Mouse (Mus musculus) limb, embryonic 11.5 days (tissue): ENCODE measurements around the gene Tradd. TPM values are rescaled to one million over a fixed set of nuclear protein-coding genes. Genes with fewer than 3 reads are reported as not detected.
A peak's percentile ranks its signal among the peaks of the same experiment; 100 is the strongest.
"Not testable (repeated sequence)": the region's sequence is repeated elsewhere in the genome, so short reads cannot be mapped to it uniquely, and the experiment has no call there.

Experiments
- ATAC-seq: fragments of 200-750 bp; cut with Nextera tagmentation; 2 replicates; pipeline ENCODE4 v1.8.0; 2017; ENCODE audit warnings: low read depth; ENCODE audit not compliant: insufficient number of reproducible peaks, low FRiP score, low TSS enrichment
- DNase-seq: peaks from one replicate; pipeline ENCODE4 v3.0.0-alpha.2; 2015; ENCODE audit warnings: low spot score
- H3K27ac ChIP-seq: fragments of 300-500 bp; sonication (generic); replicated peaks from 2 replicates; pipeline ENCODE4 v1.5.1; 2014; ENCODE audit warnings: low read depth, mild to moderate bottlenecking, low read length
- H3K27me3 ChIP-seq: fragments of 300-500 bp; sonication (generic); 2 replicates; pipeline ENCODE4 v1.6.1; 2014; ENCODE audit warnings: mild to moderate bottlenecking, low read length, mixed read lengths; ENCODE audit not compliant: control insufficient read depth, insufficient read depth
- H3K36me3 ChIP-seq: fragments of 300-500 bp; sonication (generic); 2 replicates; pipeline ENCODE4 v1.6.1; 2014; ENCODE audit warnings: mild to moderate bottlenecking, low read length, moderate library complexity, mixed read lengths; ENCODE audit not compliant: control insufficient read depth, insufficient read depth
- H3K4me1 ChIP-seq: fragments of 300-500 bp; sonication (generic); 2 replicates; pipeline ENCODE4 v1.6.1; 2014; ENCODE audit warnings: low read length, mixed read lengths; ENCODE audit not compliant: control insufficient read depth, insufficient read depth
- H3K4me2 ChIP-seq: fragments of 300-500 bp; sonication (generic); 2 replicates; pipeline ENCODE4 v1.6.1; 2014; ENCODE audit warnings: low read depth, mild to moderate bottlenecking, moderate library complexity; ENCODE audit not compliant: severe bottlenecking
- H3K4me3 ChIP-seq: fragments of 300-500 bp; sonication (generic); 2 replicates; pipeline ENCODE4 v1.5.1; 2014; ENCODE audit warnings: low read depth, low read length
- H3K9ac ChIP-seq: fragments of 300-500 bp; sonication (generic); 2 replicates; pipeline ENCODE4 v1.6.1; 2014; ENCODE audit warnings: mild to moderate bottlenecking, low read length
- H3K9me3 ChIP-seq: fragments of 300-500 bp; sonication (generic); 2 replicates; pipeline ENCODE4 v1.6.1; 2016; ENCODE audit warnings: low read length; ENCODE audit not compliant: control insufficient read depth
- WGBS: fragments of 180-500 bp; shearing (Covaris S2); extraction: QIAGEN DNeasy Blood & Tissue Kit; methylation state at CpG from one replicate; pipeline ENCODE4 v1.1.7; 2014; 5-methylcytosine and 5-hydroxymethylcytosine counted together
- polyA plus RNA-seq: library from polyadenylated mRNA; unstranded; fragments of >200 nt; fragmentation: Nextera tagmentation; extraction: Ambion mirVana; gene quantifications from 2 replicates; pipeline ENCODE4 v1.2.1, GENCODE M21; 2014

Tradd gene
- polyA plus RNA-seq, 1 experiment from 2014 or later, result 11.1 TPM

DNA sequence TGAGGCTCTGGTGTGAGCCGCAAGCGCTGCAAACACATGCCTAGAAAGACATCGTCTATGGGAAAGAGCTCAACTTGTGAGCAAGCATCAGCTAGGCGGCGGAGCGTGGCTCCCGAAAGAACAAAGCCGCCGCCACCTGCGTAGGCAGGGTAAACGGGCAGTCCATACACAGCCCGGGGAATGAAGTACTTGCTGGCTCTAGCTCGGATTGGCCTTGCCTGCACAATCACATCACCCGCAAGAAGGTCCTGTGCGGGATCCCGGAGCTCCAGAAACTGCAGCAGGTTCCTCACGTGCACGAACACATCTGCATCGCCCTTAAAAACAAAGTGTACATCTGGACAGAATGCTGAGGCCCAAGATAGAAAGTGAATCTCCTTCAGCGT is 10.7 kb downstream of the Tradd start:
- no peak overlapping the region for H3K27ac ChIP-seq
- 39% methylated on average over 20 of the region's 20 CpGs for WGBS
- no peaks in the 10 kb centered on the region for H3K9me3 ChIP-seq
- peak overlapping the region; percentile 61 for H3K4me3 ChIP-seq
- peaks cover 14% of the 10 kb centered on the region for H3K36me3 ChIP-seq
- H3K9ac ChIP-seq, result no peak overlapping the region
- peaks cover 21% of the 10 kb centered on the region for H3K27me3 ChIP-seq
- no peak for DNase-seq
- H3K4me1 ChIP-seq, result peaks cover 6% of the 10 kb centered on the region
- H3K4me2 ChIP-seq, result peak overlapping the region; percentile 98
- peak; percentile 14; the same call in 1 of the 2 replicates for ATAC-seq

DNA sequence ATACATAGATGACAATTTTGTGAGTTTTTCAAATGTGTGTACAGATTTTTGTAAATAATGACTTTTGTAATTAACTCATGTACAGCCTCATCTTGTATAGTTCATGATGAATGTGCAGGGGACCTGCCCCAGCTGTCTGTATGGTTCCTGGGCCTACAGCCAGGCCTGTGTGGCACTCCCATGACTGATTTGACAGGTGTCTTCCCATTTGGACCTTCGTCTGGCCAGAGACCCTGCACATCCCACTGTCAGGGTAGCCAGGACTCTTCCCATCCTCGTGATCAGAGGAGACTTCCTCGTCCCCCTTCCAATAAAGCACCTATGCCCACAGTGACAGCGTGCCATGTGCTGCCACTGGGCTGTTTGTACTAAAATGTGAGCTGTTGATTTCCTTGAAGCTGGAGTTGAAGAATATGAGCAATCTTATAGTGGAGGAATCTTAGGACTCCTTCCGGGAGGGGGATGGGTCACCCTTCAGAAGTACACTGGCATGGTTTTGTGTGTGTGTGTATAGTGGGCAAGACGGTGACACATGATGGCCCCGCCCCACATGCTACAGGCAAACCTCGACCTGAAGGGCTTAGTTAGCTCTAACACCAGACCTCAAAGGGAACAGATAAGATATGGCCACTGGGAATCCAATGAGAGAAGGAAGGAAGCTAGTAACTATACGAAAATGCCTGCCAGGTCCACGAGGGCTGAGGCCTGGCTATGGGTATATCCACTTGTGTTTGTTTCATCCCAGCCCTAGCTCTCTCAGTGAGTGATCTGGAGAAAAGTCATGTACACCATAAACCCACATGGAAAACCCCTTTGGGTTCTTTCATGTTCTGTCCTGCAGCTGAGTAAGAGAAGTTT is 11.5 kb downstream of the Tradd start:
- DNase-seq (no peak), ATAC-seq (no peak)
- H3K4me2 ChIP-seq, result no peak overlapping the region
- no peak overlapping the region for H3K4me3 ChIP-seq
- no peak overlapping the region for H3K9ac ChIP-seq
- peaks cover 16% of the 10 kb centered on the region for H3K36me3 ChIP-seq
- no peak overlapping the region for H3K27ac ChIP-seq
- 88% methylated on average over 10 of the region's 10 CpGs for WGBS
- peaks cover 12% of the 10 kb centered on the region for H3K27me3 ChIP-seq
- H3K9me3 ChIP-seq, result no peaks in the 10 kb centered on the region
- peaks cover 5% of the 10 kb centered on the region; the same call in 1 of the 2 replicates for H3K4me1 ChIP-seq

DNA sequence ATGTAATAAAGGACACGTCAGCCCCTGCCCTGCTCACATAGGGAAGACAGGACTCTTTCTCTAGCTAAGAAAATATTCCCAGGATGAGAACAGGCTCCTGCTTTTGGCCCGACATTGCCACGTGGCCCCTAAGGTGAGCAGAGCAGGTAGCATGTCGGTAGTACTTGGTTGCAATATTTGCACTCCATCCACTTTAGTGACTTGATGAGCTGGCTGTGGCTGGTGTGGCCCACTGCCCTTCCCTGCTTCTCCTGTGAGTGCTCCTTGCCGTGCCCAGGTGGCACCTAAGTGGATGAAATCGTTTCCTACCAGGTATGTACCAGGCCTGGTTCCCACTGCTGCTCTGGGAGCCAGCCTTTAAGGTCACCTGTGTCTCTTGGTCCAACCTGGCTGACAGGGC is 12.5 kb downstream of the Tradd start:
- no peak for DNase-seq
- no peak overlapping the region for H3K27ac ChIP-seq
- no peak overlapping the region for H3K4me3 ChIP-seq
- H3K4me1 ChIP-seq, result peaks cover 5% of the 10 kb centered on the region; the same call in 1 of the 2 replicates
- no peak for ATAC-seq
- no peaks in the 10 kb centered on the region for H3K9me3 ChIP-seq
- no peak overlapping the region for H3K9ac ChIP-seq
- H3K27me3 ChIP-seq, result peaks cover 7% of the 10 kb centered on the region; the same call in 1 of the 2 replicates
- 96% methylated on average over 6 of the region's 6 CpGs for WGBS
- no peak overlapping the region for H3K4me2 ChIP-seq
- H3K36me3 ChIP-seq, result peaks cover 16% of the 10 kb centered on the region

DNA sequence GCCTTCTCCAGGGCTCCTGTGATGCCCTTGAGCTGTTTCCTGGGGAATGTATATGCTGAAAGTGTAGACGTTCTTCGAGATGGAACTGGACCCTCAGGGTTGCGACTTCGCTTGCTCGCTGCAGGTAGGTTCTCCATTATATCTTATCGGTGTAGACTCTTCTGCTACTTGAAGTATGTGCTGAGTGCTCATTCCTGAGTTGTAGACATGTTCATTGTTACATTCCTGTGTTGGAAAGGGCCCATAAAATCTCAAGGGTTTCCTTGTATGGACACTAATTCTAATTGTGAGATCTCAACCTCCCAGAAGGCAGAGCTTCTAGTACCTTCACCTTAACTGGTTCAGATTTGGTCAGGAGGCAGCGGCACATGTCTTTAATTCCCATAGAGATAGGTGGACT is 23.4 kb downstream of the Tradd start:
- Histone ChIP-seq H3K27ac (no peak overlapping the region), H3K4me2 (no peak overlapping the region), H3K9ac (no peak overlapping the region), H3K9me3 (no peaks in the 10 kb centered on the region), H3K4me3 (no peak overlapping the region), H3K36me3 (no peaks in the 10 kb centered on the region), H3K4me1 (no peaks in the 10 kb centered on the region), H3K27me3 (no peaks in the 10 kb centered on the region)
- WGBS, result 98% methylated on average over 7 of the region's 7 CpGs
- ATAC-seq, result no peak
- DNase-seq, result no peak

DNA sequence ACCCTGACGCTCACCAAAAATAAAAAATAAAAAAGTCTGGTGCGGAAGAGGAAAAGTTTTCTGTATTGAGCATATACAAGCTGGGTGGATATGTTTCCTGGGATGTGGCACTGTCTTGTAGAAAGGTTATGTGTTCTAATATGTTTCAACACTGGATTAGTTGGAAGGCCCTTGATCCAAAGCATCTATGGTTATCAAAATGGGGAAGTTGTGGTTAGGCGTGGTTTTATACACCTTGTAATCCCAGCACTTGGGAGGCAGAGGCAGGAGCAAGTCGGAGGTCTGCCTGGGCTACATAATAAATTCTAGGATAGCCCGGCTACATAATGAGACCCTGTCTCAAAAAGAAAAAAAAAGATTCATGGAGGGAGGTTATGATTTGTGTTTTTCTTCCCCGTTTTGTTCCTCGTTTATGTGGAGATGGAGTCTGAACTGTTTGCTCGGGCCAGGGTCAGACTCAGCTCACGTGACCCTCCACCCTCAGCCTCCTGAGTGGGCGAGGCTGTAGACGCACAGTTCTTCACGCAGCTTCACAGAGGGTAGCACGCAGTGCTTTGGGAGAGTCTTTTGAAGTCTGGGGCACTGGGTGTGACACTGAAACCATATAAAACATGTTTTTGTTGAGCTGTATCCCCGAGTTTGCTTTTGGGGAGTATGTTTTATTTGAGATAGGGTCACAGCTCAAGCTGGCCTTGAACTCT is 26.8 kb downstream of the Tradd start:
- WGBS, result 93% methylated on average over 14 of the region's 14 CpGs
- Histone ChIP-seq H3K4me2 (no peak overlapping the region), H3K27me3 (no peaks in the 10 kb centered on the region), H3K9me3 (no peaks in the 10 kb centered on the region), H3K4me1 (no peaks in the 10 kb centered on the region), H3K4me3 (no peak overlapping the region), H3K9ac (no peak overlapping the region), H3K27ac (no peak overlapping the region), H3K36me3 (no peaks in the 10 kb centered on the region; the same call in 1 of the 2 replicates)
- DNase-seq (no peak), ATAC-seq (no peak)

DNA sequence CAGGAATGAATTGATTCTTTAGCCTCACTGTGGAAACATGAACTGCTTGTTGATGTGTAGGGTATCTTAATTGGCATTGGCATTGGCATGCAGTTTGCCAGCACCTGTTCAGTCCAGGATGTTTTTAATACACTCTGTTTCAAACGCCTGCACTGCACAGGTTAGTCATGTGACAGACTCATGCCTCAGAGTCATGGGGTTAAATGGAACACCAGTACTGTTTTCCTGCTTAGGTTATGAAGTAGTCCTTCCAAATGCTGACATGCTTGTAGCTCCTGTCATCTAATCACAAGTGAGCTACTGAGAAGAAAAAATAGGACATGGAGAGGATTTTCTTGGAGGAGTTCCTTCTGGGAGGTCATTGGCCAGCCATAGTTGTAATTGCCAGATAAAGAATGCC is 29.2 kb downstream of the Tradd start:
- ATAC-seq (no peak), DNase-seq (no peak)
- 81% methylated on average over 1 of the region's 1 CpGs for WGBS
- H3K27me3 ChIP-seq, result no peaks in the 10 kb centered on the region
- no peaks in the 10 kb centered on the region for H3K4me1 ChIP-seq
- no peak overlapping the region for H3K4me3 ChIP-seq
- H3K9me3 ChIP-seq, result no peaks in the 10 kb centered on the region
- no peak overlapping the region for H3K4me2 ChIP-seq
- no peak overlapping the region for H3K9ac ChIP-seq
- no peak overlapping the region for H3K27ac ChIP-seq
- H3K36me3 ChIP-seq, result no peaks in the 10 kb centered on the region; the same call in 1 of the 2 replicates

DNA sequence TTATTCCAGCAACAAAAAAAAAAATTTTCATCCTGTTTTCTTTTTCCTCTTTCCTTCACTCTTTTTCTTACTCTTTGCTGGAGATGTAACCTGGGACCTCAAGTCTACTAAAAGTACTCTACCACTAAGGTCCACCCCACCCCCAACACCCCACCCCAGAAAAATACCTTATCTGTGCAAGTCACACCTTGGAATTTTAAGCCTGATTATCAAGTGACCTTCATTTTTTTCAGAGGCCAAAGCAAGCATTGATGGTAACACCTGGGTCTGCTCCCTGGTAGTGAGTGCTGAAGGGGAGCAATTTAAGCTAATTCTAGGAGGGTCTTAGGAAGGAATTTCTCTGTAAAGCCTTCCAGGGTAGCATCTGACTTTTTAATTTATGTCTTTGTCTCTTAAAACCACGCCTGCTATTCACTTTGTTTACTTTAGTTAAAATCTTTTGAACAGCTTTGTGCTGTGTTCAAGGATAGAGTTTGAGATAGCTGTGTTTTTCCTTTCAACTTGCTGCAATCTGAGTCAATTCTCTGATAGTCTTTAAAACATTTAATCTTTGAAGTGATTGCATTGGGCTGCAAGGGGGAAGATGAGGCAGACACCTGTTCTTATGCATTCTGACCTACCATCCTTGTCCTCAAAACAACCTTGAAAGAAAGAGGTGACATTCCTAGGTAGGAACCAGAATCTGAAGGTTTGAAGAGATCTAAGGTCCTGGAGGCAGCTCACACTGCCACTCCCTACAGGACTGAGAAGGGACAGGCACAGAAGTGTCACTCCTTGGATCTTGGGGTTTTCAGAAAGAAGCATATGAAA is 31.1 kb downstream of the Tradd start:
- Histone ChIP-seq H3K4me3 (no peak overlapping the region), H3K27ac (no peak overlapping the region), H3K9me3 (no peaks in the 10 kb centered on the region), H3K4me1 (no peaks in the 10 kb centered on the region), H3K4me2 (no peak overlapping the region), H3K36me3 (no peaks in the 10 kb centered on the region; the same call in 1 of the 2 replicates), H3K27me3 (no peaks in the 10 kb centered on the region), H3K9ac (no peak overlapping the region)
- DNase-seq, result no peak
- WGBS, result 49% methylated on average over 1 of the region's 1 CpGs
- ATAC-seq, result no peak

DNA sequence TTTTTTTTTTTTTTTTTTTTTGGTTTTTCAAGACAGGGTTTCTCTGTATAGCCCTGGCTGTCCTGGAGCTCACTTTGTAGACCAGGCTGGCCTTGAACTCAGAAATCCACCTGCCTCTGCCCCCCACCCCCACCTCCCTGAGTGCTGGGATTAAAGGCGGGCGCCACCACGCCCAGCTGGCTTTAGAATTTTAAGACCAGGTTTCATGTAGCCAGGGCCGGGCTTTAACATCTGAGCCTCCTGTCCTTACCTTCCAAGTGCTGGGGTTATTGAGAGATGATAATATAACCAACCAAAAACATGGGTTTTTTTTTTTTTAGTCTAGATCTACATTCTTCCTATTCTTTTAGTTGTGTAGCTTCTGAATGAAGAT is 32.1 kb downstream of the Tradd start:
- not testable (repeated sequence) for ATAC-seq, H3K27ac ChIP-seq, H3K9me3 ChIP-seq, H3K4me3 ChIP-seq, H3K36me3 ChIP-seq, DNase-seq, H3K4me2 ChIP-seq, H3K27me3 ChIP-seq, H3K9ac ChIP-seq, H3K4me1 ChIP-seq
- WGBS, result 92% methylated on average over 4 of the region's 4 CpGs
